Mouse (Mus musculus) urinary bladder, postnatal 4 days (tissue): ENCODE results near the gene Hspa1l.
A peak's percentile ranks its signal among the peaks of the same experiment; 100 is the strongest.
"Not testable (repeated sequence)": the region's sequence is repeated elsewhere in the genome, so short reads cannot be mapped to it uniquely, and the experiment has no call there.

Source experiments
- DNase-seq, 2 experiments: peaks; one replicate each; pipeline ENCODE4 v3.0.0; 2021 to 2022; ENCODE audit warnings: low spot score in 2 of 2

The Hspa1l gene

GRCm38 (mm10) chr17:34975581-34976492 lies 3.3 kb downstream of the Hspa1l start:
- DNase-seq, result no peak

GRCm38 (mm10) chr17:34977000-34977399 lies 4.5 kb downstream of the Hspa1l start:
- DNase-seq, result no peak

- no peak for DNase-seq
Observed at GRCm38 (mm10) chr17:34978239-34978638, 5.7 kb downstream of the Hspa1l start.

- no peak for DNase-seq
Observed at GRCm38 (mm10) chr17:34979631-34980030, 7.1 kb downstream of the Hspa1l start.

- no peak for DNase-seq
Observed at GRCm38 (mm10) chr17:34980655-34981054, 8.2 kb downstream of the Hspa1l start.

- DNase-seq, result peak; percentile 88 to 89
Observed at GRCm38 (mm10) chr17:34981690-34982180, 9.2 kb downstream of the Hspa1l start, which contains the start of gene Lsm2. Gene Lsm2, plus strand, starts transcription at chr17:34981862.

- DNase-seq, result no peak
Observed at GRCm38 (mm10) chr17:34982328-34982727, 9.8 kb downstream of the Hspa1l start.

- DNase-seq, result no peak
Observed at GRCm38 (mm10) chr17:34984218-34984617, 11.7 kb downstream of the Hspa1l start.

GRCm38 (mm10) chr17:34994751-34995150 lies 22.2 kb downstream of the Hspa1l start:
- no peak for DNase-seq

- DNase-seq, result not testable (repeated sequence)
Observed at GRCm38 (mm10) chr17:34995192-34995591, 22.7 kb downstream of the Hspa1l start.

- DNase-seq, result not testable (repeated sequence)
Observed at GRCm38 (mm10) chr17:34995927-34996326, 23.4 kb downstream of the Hspa1l start.

- no peak for DNase-seq
Observed at GRCm38 (mm10) chr17:34996411-34997141, 24.1 kb downstream of the Hspa1l start.

- DNase-seq, result no peak
Observed at GRCm38 (mm10) chr17:34997142-34997483, 24.6 kb downstream of the Hspa1l start.

- DNase-seq, result no peak
Observed at GRCm38 (mm10) chr17:34998526-34999430, 26.3 kb downstream of the Hspa1l start.

- not testable (repeated sequence) for DNase-seq
Observed at GRCm38 (mm10) chr17:34999871-35000716, 27.6 kb downstream of the Hspa1l start.

GRCm38 (mm10) chr17:35000717-35001451 lies 28.4 kb downstream of the Hspa1l start, which contains the start of gene Vars:
Gene Vars, plus strand, starts transcription at chr17:35000987.
- peak; percentile 87 to 89 for DNase-seq

GRCm38 (mm10) chr17:35001452-35002152 lies 29.1 kb downstream of the Hspa1l start:
- DNase-seq, result no peak

GRCm38 (mm10) chr17:35002153-35002865 lies 29.8 kb downstream of the Hspa1l start:
- DNase-seq, result no peak
